Mouse (Mus musculus): Measurements from ENCODE around the gene Nfatc4.

- peak; percentile 90 for TF ChIP-seq CTCF (IDR thresholded peaks at IDR 0.05; ENCODE audit: borderline replicate concordance, extremely low read depth, insufficient read depth, insufficient read length)
- no peak for TF ChIP-seq POLR2A (IDR thresholded peaks at IDR 0.05; ENCODE audit: borderline replicate concordance, extremely low read depth, insufficient read depth, insufficient read length, poor library complexity, severe bottlenecking)
Observed at GRCm38 (mm10) chr14:55863773-55864172, 40.8 kb downstream of the Nfatc4 start.
